Mouse (Mus musculus) heart, adult 11 months (tissue): ENCODE results near the gene Exd1.

Source experiments
- DNase-seq: peaks from one replicate; pipeline ENCODE4 v3.0.0; 2022

Gene Exd1

DNA sequence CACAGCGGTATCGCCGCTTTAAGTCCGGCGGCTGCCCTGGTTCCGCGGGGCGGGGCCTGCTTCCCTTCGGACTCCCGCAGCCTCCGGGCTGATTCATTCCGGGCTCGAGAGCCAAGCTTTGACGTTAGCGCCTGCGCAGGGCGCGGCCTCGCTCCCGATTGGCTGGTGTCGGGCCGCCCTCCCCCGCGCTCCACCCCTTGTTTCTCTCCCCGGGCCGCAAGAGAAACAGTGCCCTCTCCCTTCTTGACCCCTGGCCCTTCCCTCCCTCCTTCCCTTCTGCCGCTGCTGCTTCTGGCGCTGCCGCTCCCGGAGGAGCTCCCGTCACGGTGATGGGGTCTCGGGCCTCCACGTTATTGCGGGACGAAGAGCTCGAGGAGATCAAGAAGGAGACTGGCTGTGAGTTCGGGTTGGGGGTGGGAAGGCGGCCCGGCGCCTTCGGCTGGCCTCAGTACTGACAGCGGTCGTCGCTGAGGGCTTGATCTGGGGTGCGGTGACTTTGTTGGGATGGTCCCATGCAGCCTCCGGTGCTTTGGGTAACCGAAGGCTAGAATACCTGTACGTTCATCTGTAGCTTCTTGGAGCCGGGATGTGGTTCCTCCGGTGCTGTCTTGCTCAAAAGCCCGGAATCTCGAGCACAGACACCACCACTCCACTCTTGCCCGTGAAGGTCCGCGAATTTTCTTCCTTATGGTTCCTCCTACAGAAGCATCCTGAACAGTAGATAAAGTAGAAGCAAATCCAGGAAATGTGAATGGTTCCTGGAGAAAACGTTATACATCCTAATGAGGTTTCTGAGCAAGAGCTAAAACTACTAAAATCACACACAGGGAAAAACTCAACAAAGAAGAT is at the start of gene Exd1, which contains the start of gene Chp1:
Gene Exd1 (minus strand): TSS at position 106 of the 849 bp plus-strand sequence.
Gene Chp1 (plus strand): TSS at position 176 of the 849 bp plus-strand sequence.
- DNase-seq: peak; percentile 100

- peak; percentile 86 for DNase-seq
These were observed 49.4 kb upstream of the Exd1 start for GRCm38 (mm10) chr2:119596781-119597330.

DNA sequence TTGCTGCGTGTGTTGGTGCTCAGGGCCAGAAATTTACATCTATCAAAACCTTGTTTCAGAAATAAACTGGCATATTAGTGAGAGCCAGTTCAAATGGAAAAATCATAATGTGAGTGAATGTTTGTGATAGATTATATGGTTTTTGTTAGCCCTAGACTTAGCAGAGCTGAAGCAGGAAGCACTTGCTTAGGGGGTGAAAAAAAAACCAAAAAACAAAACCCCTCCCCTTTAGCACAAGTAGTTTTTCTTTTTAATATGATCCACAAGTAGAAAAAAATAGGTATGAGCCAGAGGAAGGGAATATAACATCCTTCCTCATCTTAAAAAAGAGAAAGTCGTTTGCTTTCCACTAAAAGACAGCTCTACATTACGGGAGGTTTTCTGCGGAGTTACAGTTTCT is 47.9 kb upstream of the Exd1 start:
- DNase-seq: no peak

DNA sequence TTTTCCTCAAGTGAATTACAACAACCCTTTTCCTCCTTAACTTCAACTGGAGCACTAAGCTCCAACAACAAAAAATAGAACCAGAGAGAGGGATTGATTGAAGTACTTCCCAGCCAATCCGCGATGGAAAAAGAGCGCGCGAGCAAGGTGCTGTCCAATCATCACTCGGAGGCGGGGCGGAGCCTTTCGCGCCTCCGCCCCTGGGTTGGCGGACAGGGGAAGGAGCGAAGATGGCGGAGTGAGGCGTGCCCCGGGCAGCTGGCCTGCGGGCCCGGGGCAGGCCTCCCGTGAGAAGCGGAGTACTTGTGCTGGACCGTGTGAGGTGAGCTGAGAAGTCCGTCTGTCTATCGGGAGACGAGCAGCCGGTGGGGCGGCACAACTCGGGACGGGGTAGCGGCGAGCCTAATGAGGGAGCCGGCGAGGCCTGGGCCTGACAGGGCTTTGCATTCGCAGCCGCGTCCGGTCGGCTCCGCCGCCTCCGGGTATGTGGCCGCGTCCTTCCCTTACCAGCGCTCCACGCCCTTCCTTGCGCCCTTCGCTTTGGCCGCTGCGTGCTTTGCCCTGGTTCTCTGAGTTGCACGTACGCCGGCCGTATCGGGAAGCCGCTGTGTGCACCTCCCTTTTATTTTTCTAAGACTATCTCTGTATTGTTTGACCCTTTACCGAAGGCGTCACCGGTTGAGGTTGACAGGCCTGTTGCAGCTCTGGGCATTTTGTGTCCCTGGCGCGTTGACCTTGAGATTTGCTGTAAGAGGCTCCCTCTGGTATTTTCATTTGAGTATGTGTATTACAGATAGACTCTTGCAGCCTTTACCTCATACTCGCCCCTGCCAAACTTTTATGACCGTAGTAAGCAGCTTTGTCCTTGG is 46.9 kb upstream of the Exd1 start:
- peak; percentile 100 for DNase-seq

DNA sequence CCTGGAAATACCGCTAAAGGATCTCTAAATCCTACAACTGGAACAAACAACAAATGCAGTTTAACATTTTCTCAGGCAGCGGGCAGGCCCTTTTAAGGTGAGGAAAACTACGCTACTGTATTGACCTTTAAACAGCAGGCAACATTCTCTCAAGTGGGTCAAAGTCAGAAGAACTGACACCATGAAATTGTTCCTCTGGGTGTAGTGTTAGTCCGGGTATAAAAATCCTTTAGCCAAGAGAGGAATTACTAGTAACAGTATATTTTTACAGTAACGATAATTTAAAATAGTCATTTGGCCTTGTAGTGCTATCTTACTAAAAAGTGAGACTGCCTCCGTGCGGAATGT is 46.3 kb upstream of the Exd1 start:
- no peak for DNase-seq

DNA sequence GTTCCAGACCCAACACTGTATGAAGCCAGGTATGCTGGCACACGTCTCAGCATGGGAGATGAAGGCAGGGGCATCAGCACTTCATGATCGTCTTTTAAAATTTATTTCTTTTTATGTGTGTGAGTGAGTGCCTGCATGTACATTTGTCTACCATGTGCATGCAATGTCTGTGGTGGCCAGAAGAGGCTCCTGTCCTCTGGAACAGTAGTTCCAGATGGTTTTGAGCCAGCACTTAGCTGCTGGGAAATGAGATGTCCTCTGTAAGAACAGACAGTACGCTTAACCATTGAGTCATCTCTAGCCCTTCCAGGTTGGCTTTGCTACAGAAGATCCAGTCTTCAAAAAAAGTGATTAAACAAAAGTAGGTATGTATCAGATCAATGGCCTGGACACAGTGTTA is 43.8 kb upstream of the Exd1 start:
- peak; percentile 34 for DNase-seq

DNA sequence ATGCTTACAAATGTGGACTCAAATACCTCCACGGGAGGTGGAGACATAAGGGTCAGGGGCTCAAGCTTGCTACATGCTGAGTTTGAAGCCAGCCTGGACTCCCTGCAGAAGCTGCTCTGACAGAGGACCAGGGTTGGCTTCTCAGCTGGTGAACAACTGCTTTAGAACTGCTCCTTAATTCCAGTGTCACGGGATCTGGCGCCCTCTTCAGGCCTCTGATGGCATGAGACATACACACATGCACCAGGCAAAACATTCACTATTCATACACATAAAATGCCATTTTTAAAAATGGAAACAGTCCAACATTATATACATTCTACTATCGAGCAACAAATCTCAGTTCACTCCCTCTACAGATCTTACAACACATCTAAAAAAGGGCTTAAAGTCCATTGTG is 40.0 kb upstream of the Exd1 start:
- peak; percentile 90 for DNase-seq

DNA sequence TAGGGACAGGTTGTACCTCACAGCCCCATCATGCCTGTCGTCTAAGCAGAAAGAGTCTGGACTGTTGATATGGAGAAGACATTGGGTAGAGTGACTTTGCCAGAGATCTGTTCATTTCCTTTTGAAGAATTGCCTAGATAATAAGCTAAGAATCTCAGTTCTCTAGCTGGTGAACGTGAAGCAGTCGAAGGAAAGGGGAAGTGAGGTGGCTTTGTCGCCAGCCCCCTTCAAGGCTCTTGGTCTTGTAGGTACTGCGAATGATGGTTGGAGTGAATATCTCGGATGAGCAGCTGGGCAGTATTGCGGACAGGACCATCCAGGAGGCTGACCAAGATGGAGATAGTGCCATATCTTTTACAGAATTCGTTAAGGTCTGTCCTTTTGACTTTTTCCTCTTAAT is 36.9 kb upstream of the Exd1 start:
- DNase-seq: peak; percentile 71

- peak; percentile 30 for DNase-seq
These were observed 36.0 kb upstream of the Exd1 start for GRCm38 (mm10) chr2:119583439-119583838.

DNA sequence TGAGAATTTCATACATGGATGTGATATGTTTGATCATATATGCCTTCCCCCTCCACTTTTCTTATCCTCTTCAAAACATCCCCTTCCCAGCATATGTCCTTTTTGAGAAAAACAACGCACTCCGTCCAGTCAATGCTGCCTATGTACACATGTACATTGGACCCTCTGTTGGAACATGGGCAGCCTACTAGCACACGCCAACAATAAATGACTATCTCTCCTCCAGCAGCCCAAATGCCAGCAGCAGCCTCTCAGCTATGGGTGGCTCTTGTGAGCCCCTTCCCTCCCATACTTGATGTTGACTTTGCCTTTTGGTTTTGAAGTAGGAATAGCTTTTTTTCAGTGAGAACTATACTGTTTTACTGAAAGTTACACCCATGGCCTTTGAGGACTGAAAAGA is 34.1 kb upstream of the Exd1 start:
- peak; percentile 68 for DNase-seq

DNA sequence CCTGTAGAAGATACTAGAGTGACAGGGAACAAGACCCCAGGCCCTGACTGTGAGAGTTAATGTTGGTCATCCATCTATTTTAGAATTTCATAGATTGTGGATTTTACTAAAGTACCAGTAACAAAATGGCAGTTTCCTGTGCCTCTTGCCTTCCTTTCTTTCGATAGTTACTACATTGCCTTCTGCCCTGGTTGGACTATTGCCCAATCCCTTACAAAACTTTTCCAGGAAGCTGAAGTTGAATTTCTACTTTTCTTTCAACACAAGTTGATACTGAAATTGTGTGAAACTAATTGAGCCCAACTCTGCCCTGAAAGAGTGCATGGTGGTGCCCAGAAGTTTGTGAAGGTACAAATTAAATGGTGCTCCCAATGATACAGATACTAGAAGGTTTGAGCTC is 25.0 kb upstream of the Exd1 start:
- DNase-seq: no peak

- DNase-seq: no peak
These were observed 18.9 kb upstream of the Exd1 start for GRCm38 (mm10) chr2:119566182-119566855.

GRCm38 (mm10) chr2:119565284-119565683 is 17.9 kb upstream of the Exd1 start:
- no peak for DNase-seq

DNA sequence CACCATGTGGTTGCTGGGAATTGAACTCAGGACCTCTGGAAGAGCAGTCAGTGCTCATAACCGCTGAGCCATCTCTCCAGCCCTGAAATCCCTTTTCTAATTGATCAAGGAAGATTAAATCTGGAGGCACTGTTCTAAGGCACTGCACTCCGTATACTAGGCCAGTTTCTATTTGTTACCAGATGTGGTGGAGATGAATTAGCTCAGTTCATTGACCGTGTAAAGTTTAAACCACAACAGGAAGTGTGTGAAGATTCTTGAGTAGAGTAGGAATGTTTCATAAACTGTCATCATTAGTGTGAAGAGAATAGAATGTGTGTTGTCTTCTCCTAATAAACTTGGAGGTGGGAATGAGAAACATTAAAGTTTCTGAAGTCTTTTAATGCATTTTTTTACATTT is 14.4 kb upstream of the Exd1 start:
- DNase-seq: no peak

- no peak for DNase-seq
These were observed 11.4 kb upstream of the Exd1 start for GRCm38 (mm10) chr2:119558737-119559340.

GRCm38 (mm10) chr2:119558039-119558438 is 10.6 kb upstream of the Exd1 start:
- DNase-seq: no peak

GRCm38 (mm10) chr2:119549678-119550077 is 2.3 kb upstream of the Exd1 start:
- DNase-seq: no peak

DNA sequence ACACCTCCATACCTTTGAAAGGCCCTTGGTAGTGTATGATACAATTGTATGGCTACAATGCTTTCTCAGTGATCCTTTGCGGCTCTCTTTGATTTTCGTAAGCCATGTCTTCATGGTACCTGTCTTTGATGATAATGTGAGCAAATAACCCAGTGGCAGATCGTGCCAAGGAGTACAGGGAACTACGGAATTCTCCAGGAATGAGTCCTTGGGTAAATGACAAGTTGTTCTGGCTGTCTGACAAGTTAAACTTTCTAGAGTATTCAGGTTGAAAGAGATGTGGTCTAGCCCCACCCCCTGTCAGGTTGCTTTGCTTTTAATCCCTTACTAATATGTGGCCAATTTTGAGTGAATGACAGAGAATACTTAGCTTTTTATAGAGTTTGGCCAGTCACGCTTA is 1.3 kb upstream of the Exd1 start:
- DNase-seq: no peak

- no peak for DNase-seq
These were observed 889 bp upstream of the Exd1 start for GRCm38 (mm10) chr2:119548371-119548660.

GRCm38 (mm10) chr2:119546848-119547521 is 442 bp downstream of the Exd1 start:
- peak; percentile 99 for DNase-seq

- DNase-seq: no peak
These were observed 3.8 kb downstream of the Exd1 start for GRCm38 (mm10) chr2:119543656-119544055.

GRCm38 (mm10) chr2:119542106-119542505 is 5.3 kb downstream of the Exd1 start:
- no peak for DNase-seq
